Mouse (Mus musculus) neural tube, embryonic 14.5 days (tissue): ENCODE measurements around the gene Ick. TPM values are rescaled to one million over a fixed set of nuclear protein-coding genes. Genes with fewer than 3 reads are reported as not detected.
A peak's percentile ranks its signal among the peaks of the same experiment; 100 is the strongest.

ENCODE experiments used
- ATAC-seq: fragments of 200-750 bp; cut with Nextera tagmentation; 2 replicates; pipeline ENCODE4 v1.8.0; 2017; ENCODE audit warnings: low read depth, mild to moderate bottlenecking, moderate TSS enrichment, moderate library complexity
- H3K27ac ChIP-seq: fragments of 300-500 bp; sonication (generic); 2 replicates; pipeline ENCODE4 v1.5.1; 2014; ENCODE audit warnings: low read depth, mild to moderate bottlenecking, control low read depth, low read length, moderate library complexity, mixed read lengths
- H3K27me3 ChIP-seq: fragments of 300-500 bp; sonication (generic); 2 replicates; pipeline ENCODE4 v1.6.1; 2014; ENCODE audit warnings: low read length; ENCODE audit not compliant: control insufficient read depth, insufficient read depth
- H3K36me3 ChIP-seq: fragments of 300-500 bp; sonication (generic); 2 replicates; pipeline ENCODE4 v1.6.1; 2014; ENCODE audit warnings: low read length, mixed read lengths; ENCODE audit not compliant: control insufficient read depth, insufficient read depth
- H3K4me1 ChIP-seq: fragments of 300-500 bp; sonication (generic); 2 replicates; pipeline ENCODE4 v1.6.1; 2014; ENCODE audit warnings: low read length; ENCODE audit not compliant: control insufficient read depth, insufficient read depth
- H3K4me2 ChIP-seq: fragments of 300-500 bp; sonication (generic); 2 replicates; pipeline ENCODE4 v1.6.1; 2014; ENCODE audit warnings: mild to moderate bottlenecking, low read depth, low read length, control low read depth
- H3K4me3 ChIP-seq: fragments of 300-500 bp; sonication (generic); 2 replicates; pipeline ENCODE4 v1.5.1; 2014; ENCODE audit warnings: low read depth, low read length, control low read depth, mixed read lengths
- H3K9ac ChIP-seq: fragments of 300-500 bp; sonication (generic); replicated peaks from 2 replicates; pipeline ENCODE4 v1.6.1; 2014; ENCODE audit warnings: low read depth, mild to moderate bottlenecking, control low read depth, low read length, mixed read lengths
- H3K9me3 ChIP-seq: fragments of 300-500 bp; sonication (generic); 2 replicates; pipeline ENCODE4 v1.6.1; 2016; ENCODE audit warnings: low read length; ENCODE audit not compliant: control insufficient read depth
- WGBS: fragments of 180-500 bp; shearing (Covaris S2); extraction: QIAGEN DNeasy Blood & Tissue Kit; methylation state at CpG from one replicate; pipeline ENCODE4 v1.1.7; 2014; 5-methylcytosine and 5-hydroxymethylcytosine counted together
- polyA plus RNA-seq: library from polyadenylated mRNA; unstranded; fragments of >200 nt; fragmentation: Nextera tagmentation; extraction: Ambion mirVana; gene quantifications from 2 replicates; pipeline ENCODE4 v1.2.1, GENCODE M21; 2014

Ick gene
- polyA plus RNA-seq, 1 experiment from 2014 or later, result 40.8 TPM

DNA sequence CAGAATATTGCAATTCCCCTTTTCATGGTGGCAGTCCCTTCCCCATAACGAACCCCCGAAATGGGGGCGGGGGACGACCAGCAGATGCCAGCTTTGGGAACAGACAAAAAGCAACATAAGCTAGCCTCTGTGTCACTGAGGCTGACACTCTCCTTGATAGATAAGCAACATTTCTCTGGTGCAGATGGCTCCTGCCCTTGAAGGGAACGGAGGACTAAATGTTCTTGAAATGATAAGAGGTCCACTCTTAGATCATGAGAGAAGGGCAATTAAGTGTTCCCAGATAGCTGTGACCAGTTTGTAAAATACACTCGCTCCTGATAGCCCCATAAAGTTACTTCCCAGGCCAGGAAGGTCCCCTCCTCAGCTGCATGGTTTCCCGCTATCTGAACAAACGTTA lies 79.9 kb downstream of the Ick start:
- 82% methylated on average over 8 of the region's 8 CpGs for WGBS
- H3K9me3 ChIP-seq, result no peaks in the 10 kb centered on the region
- H3K27me3 ChIP-seq, result no peaks in the 10 kb centered on the region
- no peak overlapping the region for H3K9ac ChIP-seq
- H3K4me3 ChIP-seq, result no peak overlapping the region
- H3K4me1 ChIP-seq, result peaks cover 8% of the 10 kb centered on the region; the same call in 1 of the 2 replicates
- H3K36me3 ChIP-seq, result no peaks in the 10 kb centered on the region
- no peak overlapping the region for H3K4me2 ChIP-seq
- H3K27ac ChIP-seq, result no peak overlapping the region
- ATAC-seq, result no peak

GRCm38 (mm10) chr9:78190651-78191634 lies 82.0 kb downstream of the Ick start:
- no peaks in the 10 kb centered on the region for H3K27me3 ChIP-seq
- H3K36me3 ChIP-seq, result no peaks in the 10 kb centered on the region
- peaks cover 8% of the 10 kb centered on the region; the same call in 1 of the 2 replicates for H3K4me1 ChIP-seq
- H3K4me2 ChIP-seq, result peak overlapping the region; percentile 62
- no peak overlapping the region; the same call in 1 of the 2 replicates for H3K9ac ChIP-seq
- peak overlapping the region; percentile 32 for H3K4me3 ChIP-seq
- H3K9me3 ChIP-seq, result no peaks in the 10 kb centered on the region
- ATAC-seq, result peak; percentile 38; the same call in 1 of the 2 replicates
- 1% methylated on average over 19 of the region's 19 CpGs for WGBS
- H3K27ac ChIP-seq, result no peak overlapping the region

GRCm38 (mm10) chr9:78191736-78192135 lies 82.7 kb downstream of the Ick start:
- Histone ChIP-seq H3K27me3 (no peaks in the 10 kb centered on the region), H3K4me3 (peak overlapping the region; percentile 32), H3K4me1 (peaks cover 8% of the 10 kb centered on the region; the same call in 1 of the 2 replicates), H3K9ac (no peak overlapping the region; the same call in 1 of the 2 replicates), H3K36me3 (no peaks in the 10 kb centered on the region), H3K27ac (no peak overlapping the region), H3K4me2 (peak overlapping the region; percentile 62), H3K9me3 (no peaks in the 10 kb centered on the region)
- ATAC-seq, result peak; percentile 36; the same call in 1 of the 2 replicates
- WGBS, result under 1% methylated on average over 18 of the region's 18 CpGs

GRCm38 (mm10) chr9:78193902-78194597 lies 85.1 kb downstream of the Ick start:
- 49% methylated on average over 9 of the region's 9 CpGs for WGBS
- H3K27me3 ChIP-seq, result no peaks in the 10 kb centered on the region
- no peak overlapping the region for H3K4me2 ChIP-seq
- no peak overlapping the region for H3K27ac ChIP-seq
- H3K4me1 ChIP-seq, result peaks cover 8% of the 10 kb centered on the region; the same call in 1 of the 2 replicates
- no peak overlapping the region for H3K9ac ChIP-seq
- no peak overlapping the region for H3K4me3 ChIP-seq
- peak; percentile 31; the same call in 1 of the 2 replicates for ATAC-seq
- no peaks in the 10 kb centered on the region for H3K9me3 ChIP-seq
- H3K36me3 ChIP-seq, result no peaks in the 10 kb centered on the region

GRCm38 (mm10) chr9:78195034-78195433 lies 86.0 kb downstream of the Ick start:
- H3K4me2 ChIP-seq, result no peak overlapping the region
- H3K27me3 ChIP-seq, result no peaks in the 10 kb centered on the region
- ATAC-seq, result no peak
- H3K36me3 ChIP-seq, result no peaks in the 10 kb centered on the region
- H3K4me3 ChIP-seq, result no peak overlapping the region
- H3K27ac ChIP-seq, result no peak overlapping the region
- no peak overlapping the region for H3K9ac ChIP-seq
- no peaks in the 10 kb centered on the region for H3K9me3 ChIP-seq
- H3K4me1 ChIP-seq, result peaks cover 8% of the 10 kb centered on the region; the same call in 1 of the 2 replicates
- WGBS, result 85% methylated on average over 11 of the region's 11 CpGs

GRCm38 (mm10) chr9:78197801-78198200 lies 88.8 kb downstream of the Ick start:
- Histone ChIP-seq H3K4me2 (no peak overlapping the region), H3K27ac (no peak overlapping the region), H3K36me3 (no peaks in the 10 kb centered on the region), H3K9ac (no peak overlapping the region), H3K4me1 (no peaks in the 10 kb centered on the region), H3K4me3 (no peak overlapping the region), H3K27me3 (no peaks in the 10 kb centered on the region), H3K9me3 (no peaks in the 10 kb centered on the region)
- WGBS, result 96% methylated on average over 9 of the region's 9 CpGs
- ATAC-seq, result no peak

DNA sequence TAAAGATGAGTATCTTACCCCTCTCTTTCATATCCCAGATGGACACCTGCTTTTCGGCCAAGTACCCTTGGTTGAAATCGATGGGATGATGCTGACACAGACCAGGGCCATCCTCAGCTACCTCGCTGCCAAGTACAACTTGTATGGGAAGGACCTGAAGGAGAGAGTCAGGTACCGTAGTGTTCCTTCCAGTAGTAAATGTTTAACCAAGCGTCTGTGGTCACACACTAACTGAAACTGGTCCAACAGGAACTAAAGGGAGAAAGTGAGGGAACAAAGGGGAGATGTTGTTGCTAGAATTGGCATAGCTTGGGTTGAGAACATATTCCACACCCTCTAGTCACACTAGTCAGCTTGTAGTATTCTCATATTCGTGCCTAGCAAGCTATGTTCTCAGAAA lies 95.2 kb downstream of the Ick start:
- Histone ChIP-seq H3K27me3 (no peaks in the 10 kb centered on the region), H3K9ac (no peak overlapping the region), H3K9me3 (no peaks in the 10 kb centered on the region), H3K4me3 (no peak overlapping the region), H3K27ac (no peak overlapping the region), H3K4me2 (no peak overlapping the region), H3K4me1 (no peaks in the 10 kb centered on the region), H3K36me3 (no peaks in the 10 kb centered on the region)
- WGBS, result 87% methylated on average over 6 of the region's 6 CpGs
- no peak for ATAC-seq

DNA sequence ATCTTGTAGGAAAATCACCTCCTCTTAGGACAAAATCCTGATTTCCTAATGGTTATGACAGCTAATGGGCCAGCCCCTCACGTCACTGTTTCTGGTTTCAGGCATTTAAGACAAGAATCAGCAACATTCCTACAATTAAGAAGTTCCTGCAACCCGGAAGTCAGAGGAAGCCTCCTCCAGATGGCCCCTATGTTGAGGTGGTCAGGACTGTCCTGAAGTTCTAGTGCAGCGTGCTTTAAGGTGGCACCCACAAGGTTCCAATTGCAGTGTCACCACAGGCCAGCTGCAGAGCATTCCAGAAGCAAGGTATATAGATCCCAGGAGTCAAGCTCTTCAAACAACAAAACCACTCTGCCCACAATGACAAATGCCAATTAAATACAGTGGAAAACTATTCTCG lies 100.0 kb downstream of the Ick start:
- H3K4me2 ChIP-seq, result no peak overlapping the region
- H3K9me3 ChIP-seq, result no peaks in the 10 kb centered on the region
- ATAC-seq, result no peak
- H3K9ac ChIP-seq, result no peak overlapping the region
- no peaks in the 10 kb centered on the region for H3K4me1 ChIP-seq
- 80% methylated on average over 4 of the region's 4 CpGs for WGBS
- H3K27ac ChIP-seq, result no peak overlapping the region
- H3K36me3 ChIP-seq, result no peaks in the 10 kb centered on the region
- H3K27me3 ChIP-seq, result no peaks in the 10 kb centered on the region
- no peak overlapping the region for H3K4me3 ChIP-seq

DNA sequence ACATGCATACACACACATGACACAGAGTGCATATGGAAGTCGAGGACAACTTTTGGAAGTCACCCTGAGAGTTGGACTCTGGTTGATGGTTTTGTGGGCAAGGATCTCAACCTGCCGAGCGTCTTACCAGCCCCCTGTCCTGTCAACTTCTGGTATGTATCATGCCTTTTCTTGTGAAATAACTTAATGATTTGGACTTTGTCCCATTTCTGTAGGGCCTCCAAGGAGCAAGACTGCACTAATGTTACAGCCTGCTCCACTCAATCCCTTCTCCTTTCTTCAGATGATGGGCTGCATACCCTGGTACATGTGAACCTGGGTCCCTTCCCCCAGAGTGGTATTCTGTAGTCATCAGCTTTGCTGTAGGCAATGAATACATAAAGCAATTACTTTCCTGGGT lies 101.1 kb downstream of the Ick start:
- Histone ChIP-seq H3K4me3 (no peak overlapping the region), H3K9me3 (no peaks in the 10 kb centered on the region), H3K9ac (no peak overlapping the region), H3K36me3 (no peaks in the 10 kb centered on the region), H3K4me1 (no peaks in the 10 kb centered on the region), H3K4me2 (no peak overlapping the region), H3K27ac (no peak overlapping the region), H3K27me3 (no peaks in the 10 kb centered on the region)
- WGBS, result 99% methylated on average over 3 of the region's 3 CpGs
- ATAC-seq, result no peak
